Mouse (Mus musculus) forebrain, embryonic 14.5 days (tissue): Measurements from ENCODE around the gene Dpysl5. TPM values are rescaled to one million over a fixed set of nuclear protein-coding genes. Genes with fewer than 3 reads are reported as not detected.

ENCODE experiments used
- ATAC-seq: fragments of 200-750 bp; cut with Nextera tagmentation; 2 replicates; pipeline ENCODE4 v1.8.0; 2017; ENCODE audit warnings: mild to moderate bottlenecking, moderate library complexity
- DNase-seq: peaks from one replicate; pipeline ENCODE4 v3.0.0-alpha.2; 2015; ENCODE audit warnings: low spot score
- H3K27ac ChIP-seq: fragments of 300-500 bp; sonication (generic); 2 replicates; pipeline ENCODE4 v1.5.1; 2014; ENCODE audit warnings: low read depth, mild to moderate bottlenecking, control low read depth, low read length, moderate library complexity
- H3K27me3 ChIP-seq: fragments of 300-500 bp; sonication (generic); replicated peaks from 2 replicates; pipeline ENCODE4 v1.6.1; 2014; ENCODE audit warnings: low read length, control low read depth, mixed read lengths; ENCODE audit not compliant: control insufficient read depth, insufficient read depth
- H3K36me3 ChIP-seq: fragments of 300-500 bp; sonication (generic); 2 replicates; pipeline ENCODE4 v1.6.1; 2014; ENCODE audit warnings: low read length, control low read depth; ENCODE audit not compliant: control insufficient read depth, insufficient read depth
- H3K4me1 ChIP-seq: fragments of 300-500 bp; sonication (generic); 2 replicates; pipeline ENCODE4 v1.6.1; 2014; ENCODE audit warnings: antibody characterized with exemption, low read length, control low read depth; ENCODE audit not compliant: control insufficient read depth, insufficient read depth
- H3K4me2 ChIP-seq: fragments of 300-500 bp; sonication (generic); 2 replicates; pipeline ENCODE4 v1.6.1; 2014; ENCODE audit warnings: mild to moderate bottlenecking, control low read depth, low read length
- H3K4me3 ChIP-seq: fragments of 300-500 bp; sonication (generic); 2 replicates; pipeline ENCODE4 v1.5.1; 2014; ENCODE audit warnings: low read depth, low read length, control low read depth
- H3K9ac ChIP-seq: fragments of 300-500 bp; sonication (generic); 2 replicates; pipeline ENCODE4 v1.6.1; 2014; ENCODE audit warnings: mild to moderate bottlenecking, low read length, control low read depth, moderate library complexity
- H3K9me3 ChIP-seq: fragments of 300-500 bp; sonication (generic); replicated peaks from 2 replicates; pipeline ENCODE4 v1.6.1; 2016; ENCODE audit warnings: low read length, control low read depth, mixed read lengths; ENCODE audit not compliant: control insufficient read depth
- WGBS: fragments of 180-500 bp; shearing (Covaris S2); extraction: QIAGEN DNeasy Blood & Tissue Kit; methylation state at CpG from one replicate; pipeline ENCODE4 v1.1.7; 2014; 5-methylcytosine and 5-hydroxymethylcytosine counted together
- polyA plus RNA-seq: library from polyadenylated mRNA; unstranded; fragments of >200 nt; fragmentation: Nextera tagmentation; extraction: Ambion mirVana; gene quantifications from 2 replicates; pipeline ENCODE4 v1.2.1, GENCODE M21; 2014

Dpysl5 gene
- polyA plus RNA-seq, 1 experiment from 2014 or later: 152 TPM

GRCm38 (mm10) chr5:30738127-30738828 is 26.9 kb downstream of the Dpysl5 start:
- DNase-seq (peak; percentile 80), ATAC-seq (peak; percentile 83)
- peaks cover 33% of the 10 kb centered on the region for H3K36me3 ChIP-seq
- 39% methylated on average over 10 of the region's 10 CpGs for WGBS
- peak overlapping the region; percentile 21; the same call in 1 of the 2 replicates for H3K9ac ChIP-seq
- H3K4me2 ChIP-seq: peak overlapping the region; percentile 35
- H3K27me3 ChIP-seq: no peaks in the 10 kb centered on the region
- H3K4me1 ChIP-seq: peaks cover 42% of the 10 kb centered on the region
- no peak overlapping the region for H3K4me3 ChIP-seq
- peak overlapping the region; percentile 89 for H3K27ac ChIP-seq
- H3K9me3 ChIP-seq: no peaks in the 10 kb centered on the region

DNA sequence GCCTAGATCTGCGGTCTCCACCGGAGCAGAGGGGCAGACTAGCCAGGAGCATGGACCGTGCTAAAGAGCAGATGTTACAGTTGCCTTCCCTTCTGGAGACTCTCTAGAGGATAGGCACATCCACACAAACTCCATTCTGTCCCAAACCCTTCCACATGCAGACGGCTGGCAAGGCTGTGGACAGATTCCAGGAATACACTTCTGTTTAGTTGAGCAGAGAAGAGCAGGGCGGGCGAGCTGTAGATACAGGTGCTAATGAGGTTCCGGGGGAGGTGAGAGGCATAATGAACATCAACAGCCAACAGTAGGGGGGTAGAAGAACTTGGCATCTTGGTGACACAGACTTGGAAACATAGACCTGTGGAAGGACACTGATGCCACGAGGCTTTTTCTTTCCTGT is 28.2 kb downstream of the Dpysl5 start:
- Histone ChIP-seq H3K27me3 (no peaks in the 10 kb centered on the region), H3K27ac (peak overlapping the region; percentile 89; the same call in 1 of the 2 replicates), H3K9me3 (no peaks in the 10 kb centered on the region), H3K4me3 (no peak overlapping the region), H3K9ac (no peak overlapping the region), H3K36me3 (peaks cover 45% of the 10 kb centered on the region), H3K4me1 (peaks cover 40% of the 10 kb centered on the region), H3K4me2 (no peak overlapping the region)
- DNase-seq (peak; percentile 66), ATAC-seq (peak; percentile 27)
- WGBS: 47% methylated on average over 8 of the region's 8 CpGs

GRCm38 (mm10) chr5:30749582-30750311 is 38.4 kb downstream of the Dpysl5 start:
- Histone ChIP-seq H3K27ac (peak overlapping the region; percentile 76), H3K4me2 (no peak overlapping the region), H3K36me3 (peaks cover 92% of the 10 kb centered on the region), H3K4me3 (no peak overlapping the region), H3K9ac (no peak overlapping the region), H3K4me1 (peaks cover 13% of the 10 kb centered on the region), H3K9me3 (no peaks in the 10 kb centered on the region), H3K27me3 (no peaks in the 10 kb centered on the region)
- peak; percentile 67 for DNase-seq
- 34% methylated on average over 12 of the region's 12 CpGs for WGBS
- ATAC-seq: peak; percentile 69

- H3K27me3 ChIP-seq: no peaks in the 10 kb centered on the region
- ATAC-seq (peak; percentile 15; the same call in 1 of the 2 replicates), DNase-seq (peak; percentile 38)
- H3K9ac ChIP-seq: no peak overlapping the region
- peaks cover 87% of the 10 kb centered on the region for H3K36me3 ChIP-seq
- H3K27ac ChIP-seq: no peak overlapping the region
- 67% methylated on average over 5 of the region's 5 CpGs for WGBS
- no peak overlapping the region for H3K4me3 ChIP-seq
- no peak overlapping the region for H3K4me2 ChIP-seq
- no peaks in the 10 kb centered on the region for H3K9me3 ChIP-seq
- peaks cover 13% of the 10 kb centered on the region for H3K4me1 ChIP-seq
These were observed 39.7 kb downstream of the Dpysl5 start for GRCm38 (mm10) chr5:30751071-30751470.

DNA sequence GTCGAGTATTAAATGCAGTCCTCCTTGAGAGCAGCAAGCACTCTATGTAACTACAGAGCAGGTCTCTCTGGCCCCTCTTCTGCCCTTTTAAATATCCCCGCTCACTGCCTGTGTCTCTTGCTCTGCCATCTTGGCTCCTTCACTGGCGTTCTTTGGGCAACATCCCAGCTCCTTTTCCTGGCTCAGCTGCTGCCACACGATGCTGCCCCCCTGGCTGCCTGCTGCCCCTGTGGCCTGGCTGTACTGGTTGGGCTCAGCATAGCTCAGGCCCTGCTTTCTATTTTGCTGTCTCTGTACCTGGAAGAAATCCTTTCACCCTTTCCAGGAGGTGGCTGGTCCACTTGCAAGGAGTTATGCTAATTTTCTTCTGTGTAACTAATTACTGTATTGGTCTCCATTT is 41.8 kb downstream of the Dpysl5 start:
- 66% methylated on average over 4 of the region's 4 CpGs for WGBS
- H3K9ac ChIP-seq: no peak overlapping the region
- peaks cover 73% of the 10 kb centered on the region for H3K36me3 ChIP-seq
- ATAC-seq: no peak
- no peak overlapping the region for H3K4me3 ChIP-seq
- H3K4me2 ChIP-seq: no peak overlapping the region
- no peak overlapping the region for H3K27ac ChIP-seq
- DNase-seq: no peak
- peaks cover 13% of the 10 kb centered on the region for H3K4me1 ChIP-seq
- no peaks in the 10 kb centered on the region for H3K9me3 ChIP-seq
- H3K27me3 ChIP-seq: no peaks in the 10 kb centered on the region

GRCm38 (mm10) chr5:30755215-30755614 is 43.9 kb downstream of the Dpysl5 start:
- H3K9me3 ChIP-seq: no peaks in the 10 kb centered on the region
- no peak overlapping the region for H3K4me2 ChIP-seq
- no peak overlapping the region for H3K27ac ChIP-seq
- ATAC-seq: no peak
- no peak for DNase-seq
- no peak overlapping the region for H3K9ac ChIP-seq
- no peak overlapping the region for H3K4me3 ChIP-seq
- WGBS: 88% methylated on average over 5 of the region's 5 CpGs
- H3K4me1 ChIP-seq: peaks cover 1% of the 10 kb centered on the region
- H3K36me3 ChIP-seq: peaks cover 52% of the 10 kb centered on the region
- H3K27me3 ChIP-seq: no peaks in the 10 kb centered on the region

GRCm38 (mm10) chr5:30762815-30763510 is 51.6 kb downstream of the Dpysl5 start:
- ATAC-seq (peak; percentile 84), DNase-seq (peak; percentile 92)
- H3K4me3 ChIP-seq: no peak overlapping the region
- peak overlapping the region; percentile 42; the same call in 1 of the 2 replicates for H3K9ac ChIP-seq
- no peaks in the 10 kb centered on the region for H3K9me3 ChIP-seq
- H3K4me1 ChIP-seq: peaks cover 35% of the 10 kb centered on the region
- WGBS: 39% methylated on average over 14 of the region's 14 CpGs
- peak overlapping the region; percentile 90 for H3K27ac ChIP-seq
- H3K4me2 ChIP-seq: peak overlapping the region; percentile 34
- H3K36me3 ChIP-seq: peaks cover 15% of the 10 kb centered on the region; the same call in 1 of the 2 replicates
- no peaks in the 10 kb centered on the region for H3K27me3 ChIP-seq

DNA sequence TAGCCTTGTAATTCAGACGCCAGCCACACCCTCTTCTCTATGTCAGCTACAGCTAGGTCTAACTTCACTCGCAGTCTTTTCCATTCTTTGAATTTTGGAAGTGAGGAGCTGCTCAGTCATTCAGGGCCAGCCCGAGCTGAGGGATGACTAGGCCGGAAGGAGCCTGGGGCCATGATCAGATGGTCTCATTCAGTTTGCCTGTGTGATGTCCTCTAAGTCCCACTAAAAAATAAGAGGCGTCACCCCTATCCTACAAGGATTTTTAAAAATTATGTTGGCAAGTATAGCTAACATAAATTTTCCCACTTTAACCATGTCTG is 52.1 kb downstream of the Dpysl5 start:
- no peak; the same call in 1 of the 2 replicates for ATAC-seq

More for the DNA sequence above, 52.1 kb downstream of the Dpysl5 start:
- Histone ChIP-seq H3K9me3 (no peaks in the 10 kb centered on the region), H3K4me2 (peak overlapping the region; percentile 34), H3K36me3 (peaks cover 15% of the 10 kb centered on the region; the same call in 1 of the 2 replicates), H3K4me3 (no peak overlapping the region), H3K4me1 (peaks cover 39% of the 10 kb centered on the region), H3K9ac (peak overlapping the region; percentile 42; the same call in 1 of the 2 replicates), H3K27me3 (no peaks in the 10 kb centered on the region), H3K27ac (peak overlapping the region; percentile 90)
- WGBS: 57% methylated on average over 5 of the region's 5 CpGs
- DNase-seq: no peak
